Mouse (Mus musculus): ENCODE measurements around the gene Tmod1.

GRCm38 (mm10) chr4:46117536-46117935 is 78.8 kb downstream of the Tmod1 start:
- no peak for TF ChIP-seq CTCF (IDR thresholded peaks at IDR 0.05; ENCODE audit: extremely low read depth, insufficient read length, insufficient replicate concordance, low read depth, low read length)
- no peak for TF ChIP-seq POLR2A (IDR thresholded peaks at IDR 0.05; ENCODE audit: low read depth, low read length)

Data from small intestine, adult 2 months (tissue).